Mouse (Mus musculus) MEL (cell line): Measurements from ENCODE around the gene Rbp2.

Experiments
- BHLHE40 ChIP-seq: IDR thresholded peaks from 2 replicates; pipeline ENCODE4 v1.6.1; 2012; ENCODE audit warnings: low read depth, mild to moderate bottlenecking, inconsistent platforms, low read length, improper control_type of control experiment, borderline replicate concordance
- CHD2 ChIP-seq: IDR thresholded peaks from 2 replicates; pipeline ENCODE4 v1.6.1; 2011; ENCODE audit warnings: low read length, improper control_type of control experiment
- CTCF ChIP-seq, 3 experiments: IDR thresholded peaks in 2 of 3; conservative IDR thresholded peaks in 1 of 3; 2 replicates each; pipeline ENCODE4 v1.5.1; 2011 to 2012; ENCODE audit warnings: low read length in 3 of 3, low read depth in 2 of 3, mild to moderate bottlenecking in 2 of 3, improper control_type of control experiment in 1 of 3, inconsistent platforms in 1 of 3, mixed read lengths in 1 of 3, moderate library complexity in 1 of 3; ENCODE audit not compliant: control insufficient read depth in 1 of 3, insufficient read depth in 1 of 3, poor library complexity in 1 of 3, severe bottlenecking in 1 of 3
- EP300 ChIP-seq, 2 experiments: IDR thresholded peaks; 2 replicates each; pipeline ENCODE4 v1.6.1; 2011; ENCODE audit warnings: improper control_type of control experiment in 2 of 2, low read length in 2 of 2, low read depth in 1 of 2, mild to moderate bottlenecking in 1 of 2
- HCFC1 ChIP-seq: IDR thresholded peaks from 2 replicates; pipeline ENCODE4 v1.6.1; 2012; ENCODE audit warnings: low read depth, mild to moderate bottlenecking, inconsistent platforms, low read length, improper control_type of control experiment, moderate library complexity
- JUND ChIP-seq: IDR thresholded peaks from 2 replicates; pipeline ENCODE4 v1.6.1; 2011; ENCODE audit warnings: low read depth, mild to moderate bottlenecking, improper control_type of control experiment, low read length
- MAFK ChIP-seq: IDR thresholded peaks from 2 replicates; pipeline ENCODE4 v1.6.1; 2011; ENCODE audit warnings: low read depth, mild to moderate bottlenecking, low read length, improper control_type of control experiment, borderline replicate concordance
- MAX ChIP-seq: IDR thresholded peaks from 2 replicates; pipeline ENCODE4 v1.6.1; 2011; ENCODE audit warnings: low read length, improper control_type of control experiment
- MYB ChIP-seq: IDR thresholded peaks from 2 replicates; pipeline ENCODE4 v1.6.1; 2011; ENCODE audit warnings: mild to moderate bottlenecking, low read depth, low read length, improper control_type of control experiment
- MYC ChIP-seq: IDR thresholded peaks from 2 replicates; pipeline ENCODE4 v1.6.1; 2011; ENCODE audit warnings: low read depth, mild to moderate bottlenecking, low read length, improper control_type of control experiment, moderate library complexity
- POLR2A ChIP-seq, 2 experiments: IDR thresholded peaks; 2 replicates each; pipeline ENCODE4 v1.6.1; 2011 to 2012; ENCODE audit warnings: low read length in 2 of 2, mild to moderate bottlenecking in 2 of 2, control low read depth in 1 of 2, improper control_type of control experiment in 1 of 2, low read depth in 1 of 2, moderate library complexity in 1 of 2; ENCODE audit not compliant: control insufficient read depth in 1 of 2, insufficient read depth in 1 of 2, poor library complexity in 1 of 2
- TAL1 ChIP-seq: IDR thresholded peaks from 2 replicates; pipeline ENCODE4 v1.6.1; 2012; ENCODE audit warnings: mild to moderate bottlenecking, inconsistent platforms, low read length, moderate library complexity, mixed read lengths

DNA sequence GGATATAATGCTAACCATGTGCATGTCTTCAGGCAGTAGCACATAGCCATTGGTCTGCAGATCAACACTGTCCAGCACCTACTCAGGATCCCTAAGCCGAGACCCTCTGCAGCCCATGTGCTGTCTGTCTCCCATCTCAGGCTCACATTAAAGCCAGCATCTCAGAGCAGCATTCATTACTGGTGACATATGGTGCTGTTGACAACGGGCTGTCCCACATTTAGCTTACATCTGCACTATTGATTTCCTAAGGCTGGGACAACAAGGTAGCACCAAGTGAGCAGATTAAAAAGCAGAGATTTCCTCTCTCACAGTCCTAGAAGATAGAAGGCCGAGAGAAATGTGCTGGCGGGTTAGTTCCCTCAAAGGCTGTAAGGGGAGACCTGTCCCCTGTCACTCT, 43.9 kb downstream of the Rbp2 start:
- TF ChIP-seq POLR2A (IDR thresholded peaks at IDR 0.05; ENCODE audit: control insufficient read depth in 1 of 2, insufficient read depth in 1 of 2, low read depth in 1 of 2, low read length in 2 of 2, poor library complexity in 1 of 2): no peak
- no peak for TF ChIP-seq MAFK
- TF ChIP-seq CTCF (IDR thresholded peaks at IDR 0.05 in 2 of 3, conservative IDR thresholded peaks at IDR 0.05 in 1 of 3; ENCODE audit: control insufficient read depth in 1 of 3, insufficient read depth in 1 of 3, low read depth in 2 of 3, low read length in 3 of 3, poor library complexity in 1 of 3, severe bottlenecking in 1 of 3): no peak
- TF ChIP-seq MAX: no peak
- TF ChIP-seq HCFC1: no peak
- no peak for TF ChIP-seq EP300 (IDR thresholded peaks at IDR 0.05; ENCODE audit: low read depth in 1 of 2, low read length in 2 of 2)
- TF ChIP-seq MYB: no peak
- TF ChIP-seq MYC: no peak
- no peak for TF ChIP-seq CHD2
- TF ChIP-seq BHLHE40: no peak
- TF ChIP-seq TAL1: no peak
- TF ChIP-seq JUND: no peak
